Mouse (Mus musculus) heart, embryonic 15.5 days (tissue): ENCODE results near the gene Gpr62. TPM values are rescaled to one million over a fixed set of nuclear protein-coding genes. Genes with fewer than 3 reads are reported as not detected.
A peak's percentile ranks its signal among the peaks of the same experiment; 100 is the strongest.

ENCODE experiments used
- ATAC-seq: fragments of 200-750 bp; cut with Nextera tagmentation; replicated peaks from 2 replicates; pipeline ENCODE4 v1.8.0; 2017; ENCODE audit warnings: low read depth, moderate TSS enrichment; ENCODE audit not compliant: insufficient number of reproducible peaks, insufficient read depth, low FRiP score
- H3K27ac ChIP-seq: fragments of 300-500 bp; sonication (generic); 2 replicates; pipeline ENCODE4 v1.5.1; 2015; ENCODE audit warnings: mild to moderate bottlenecking, inconsistent platforms
- H3K27me3 ChIP-seq: fragments of 300-500 bp; sonication (generic); 2 replicates; pipeline ENCODE4 v1.6.1; 2015; ENCODE audit warnings: inconsistent platforms
- H3K36me3 ChIP-seq: fragments of 300-500 bp; sonication (generic); 2 replicates; pipeline ENCODE4 v1.6.1; 2015; ENCODE audit warnings: mild to moderate bottlenecking, inconsistent platforms
- H3K4me1 ChIP-seq: fragments of 300-500 bp; sonication (generic); replicated peaks from 2 replicates; pipeline ENCODE4 v1.6.1; 2015; ENCODE audit warnings: inconsistent platforms
- H3K4me2 ChIP-seq: fragments of 300-500 bp; sonication (generic); 2 replicates; pipeline ENCODE4 v1.6.1; 2015; ENCODE audit warnings: inconsistent platforms, mild to moderate bottlenecking, moderate library complexity
- H3K4me3 ChIP-seq: fragments of 300-500 bp; sonication (generic); 2 replicates; pipeline ENCODE4 v1.5.1; 2015; ENCODE audit warnings: mild to moderate bottlenecking, inconsistent platforms
- H3K9ac ChIP-seq: fragments of 300-500 bp; sonication (generic); 2 replicates; pipeline ENCODE4 v1.6.1; 2015; ENCODE audit warnings: mild to moderate bottlenecking, inconsistent platforms
- H3K9me3 ChIP-seq: fragments of 300-500 bp; sonication (generic); replicated peaks from 2 replicates; pipeline ENCODE4 v1.6.1; 2016; ENCODE audit warnings: inconsistent platforms
- WGBS: fragments of 180-500 bp; shearing (Covaris S2); methylation state at CpG from one replicate; pipeline ENCODE4 v1.1.7; 2015; ENCODE audit warnings: mixed read lengths; 5-methylcytosine and 5-hydroxymethylcytosine counted together
- polyA plus RNA-seq: library from polyadenylated mRNA; unstranded; fragments of >200 nt; fragmentation: Nextera tagmentation; extraction: Ambion mirVana; gene quantifications from 2 replicates; pipeline ENCODE4 v1.2.1, GENCODE M21; 2015

Gene Gpr62
- polyA plus RNA-seq, 1 experiment from 2014 or later: 0.10 TPM

DNA sequence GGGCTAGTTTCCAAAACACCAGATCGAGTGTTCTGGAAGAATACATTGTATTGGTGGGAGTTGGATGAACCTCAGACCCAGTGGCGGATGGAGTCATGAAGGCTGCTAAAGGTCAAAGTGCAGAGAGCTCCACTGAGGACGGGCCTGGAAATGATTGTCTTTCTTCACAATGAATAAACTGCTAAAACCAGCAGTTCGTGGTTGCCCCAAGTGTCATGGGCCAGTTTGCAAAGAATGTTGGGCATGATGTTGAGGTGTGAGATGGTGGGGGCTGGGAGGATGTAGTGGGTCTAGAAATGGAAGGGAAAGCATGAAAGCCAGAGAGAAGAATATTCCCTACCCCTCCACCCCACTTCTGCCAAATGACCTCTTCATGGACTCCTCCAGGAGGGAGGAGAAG is 20.9 kb downstream of the Gpr62 start:
- ATAC-seq: no peak
- H3K4me2 ChIP-seq: no peak overlapping the region
- no peaks in the 10 kb centered on the region for H3K9me3 ChIP-seq
- H3K4me3 ChIP-seq: no peak overlapping the region
- H3K27ac ChIP-seq: no peak overlapping the region
- peaks cover 22% of the 10 kb centered on the region for H3K4me1 ChIP-seq
- 85% methylated on average over 4 of the region's 4 CpGs for WGBS
- H3K36me3 ChIP-seq: no peaks in the 10 kb centered on the region
- H3K9ac ChIP-seq: no peak overlapping the region
- no peaks in the 10 kb centered on the region for H3K27me3 ChIP-seq

DNA sequence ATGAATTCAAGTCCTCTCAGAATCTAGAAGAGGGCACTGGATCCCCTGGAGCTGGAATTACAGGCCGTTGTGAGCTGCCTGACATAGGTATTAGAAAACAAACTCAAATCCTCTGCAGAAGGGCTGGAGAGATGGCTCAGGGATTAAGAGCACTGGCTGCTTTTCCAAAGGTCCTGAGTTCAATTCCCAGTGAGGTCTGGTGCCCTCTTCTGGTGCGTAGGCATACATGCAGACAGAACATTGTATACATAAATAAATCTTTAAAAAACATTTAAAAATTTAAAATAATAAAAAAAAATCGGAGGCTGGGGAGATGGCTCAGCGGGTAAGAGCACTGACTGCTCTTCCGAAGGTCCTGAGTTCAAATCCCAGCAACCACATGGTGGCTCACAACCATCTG is 23.1 kb downstream of the Gpr62 start:
- peaks cover 17% of the 10 kb centered on the region for H3K4me1 ChIP-seq
- no peak overlapping the region for H3K9ac ChIP-seq
- H3K9me3 ChIP-seq: no peaks in the 10 kb centered on the region
- H3K4me2 ChIP-seq: no peak overlapping the region
- ATAC-seq: no peak
- no peak overlapping the region for H3K27ac ChIP-seq
- H3K27me3 ChIP-seq: no peaks in the 10 kb centered on the region
- 76% methylated on average over 5 of the region's 5 CpGs for WGBS
- H3K4me3 ChIP-seq: no peak overlapping the region
- H3K36me3 ChIP-seq: no peaks in the 10 kb centered on the region

DNA sequence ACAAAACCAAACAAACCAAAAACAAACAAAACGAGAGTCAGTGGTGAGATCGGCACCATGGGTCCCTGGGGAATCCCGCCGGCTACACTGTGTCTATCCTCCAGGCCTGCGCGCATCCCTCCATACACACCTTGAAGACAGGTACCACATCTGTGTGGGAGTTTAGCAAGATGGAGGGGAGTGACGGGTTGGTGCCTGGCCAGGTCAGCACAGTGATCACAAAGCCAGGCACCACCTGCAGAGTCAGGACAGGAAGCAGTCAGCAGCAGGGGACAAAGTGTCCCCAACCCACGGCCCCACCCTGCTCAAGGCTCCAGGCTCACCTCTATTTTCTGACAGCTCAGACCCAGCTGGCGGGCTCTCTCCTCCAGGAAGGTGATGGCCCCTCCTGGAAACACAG is 29.2 kb downstream of the Gpr62 start:
- Histone ChIP-seq H3K4me1 (peaks cover 27% of the 10 kb centered on the region), H3K27ac (no peak overlapping the region), H3K9me3 (no peaks in the 10 kb centered on the region), H3K4me3 (no peak overlapping the region), H3K4me2 (no peak overlapping the region), H3K36me3 (peaks cover 21% of the 10 kb centered on the region), H3K9ac (no peak overlapping the region), H3K27me3 (no peaks in the 10 kb centered on the region)
- no peak for ATAC-seq
- 76% methylated on average over 9 of the region's 9 CpGs for WGBS

DNA sequence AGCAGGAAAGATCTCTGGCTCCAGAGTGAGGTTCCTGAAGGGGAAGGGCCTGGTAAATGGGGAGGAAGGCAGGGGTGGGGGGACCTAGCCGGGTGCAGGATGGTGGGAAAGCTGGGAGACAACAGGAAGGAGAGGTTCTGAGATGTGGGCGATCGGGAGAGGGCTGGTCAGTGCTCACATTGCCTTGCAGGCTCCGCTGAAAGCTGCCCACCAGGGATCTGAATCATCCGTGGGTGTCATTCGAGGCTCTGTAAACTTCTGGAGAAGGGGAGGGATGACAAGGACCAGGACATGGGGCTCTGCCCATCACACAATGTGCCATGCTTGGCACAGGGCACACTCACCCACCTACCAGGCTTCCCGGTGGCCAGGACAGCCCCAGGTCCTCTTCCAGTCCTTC is 32.3 kb downstream of the Gpr62 start:
- Histone ChIP-seq H3K4me1 (peaks cover 31% of the 10 kb centered on the region), H3K4me3 (no peak overlapping the region), H3K9ac (no peak overlapping the region), H3K36me3 (peaks cover 30% of the 10 kb centered on the region), H3K27me3 (no peaks in the 10 kb centered on the region), H3K4me2 (no peak overlapping the region), H3K27ac (no peak overlapping the region), H3K9me3 (no peaks in the 10 kb centered on the region)
- ATAC-seq: no peak
- 73% methylated on average over 7 of the region's 7 CpGs for WGBS

DNA sequence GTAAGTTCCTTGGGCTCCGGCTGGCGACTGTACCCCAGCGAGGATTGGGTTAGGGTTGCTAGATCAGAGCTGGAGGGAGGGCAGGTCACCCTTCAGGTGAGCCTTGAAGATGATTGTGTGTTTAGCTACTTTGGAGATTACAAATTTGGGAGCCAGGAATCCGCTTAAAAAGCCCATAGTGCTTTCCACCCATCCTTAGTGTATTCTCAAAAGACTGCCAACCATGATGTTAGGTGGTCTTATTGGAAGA is 35.8 kb downstream of the Gpr62 start:
- Histone ChIP-seq H3K4me2 (peak overlapping the region; percentile 76), H3K4me1 (peaks cover 22% of the 10 kb centered on the region), H3K9me3 (no peaks in the 10 kb centered on the region), H3K9ac (peak overlapping the region; percentile 98), H3K27me3 (no peaks in the 10 kb centered on the region), H3K36me3 (peaks cover 30% of the 10 kb centered on the region), H3K4me3 (peak overlapping the region; percentile 86), H3K27ac (peak overlapping the region; percentile 96)
- WGBS: 2% methylated on average over 4 of the region's 4 CpGs
- ATAC-seq: no peak

DNA sequence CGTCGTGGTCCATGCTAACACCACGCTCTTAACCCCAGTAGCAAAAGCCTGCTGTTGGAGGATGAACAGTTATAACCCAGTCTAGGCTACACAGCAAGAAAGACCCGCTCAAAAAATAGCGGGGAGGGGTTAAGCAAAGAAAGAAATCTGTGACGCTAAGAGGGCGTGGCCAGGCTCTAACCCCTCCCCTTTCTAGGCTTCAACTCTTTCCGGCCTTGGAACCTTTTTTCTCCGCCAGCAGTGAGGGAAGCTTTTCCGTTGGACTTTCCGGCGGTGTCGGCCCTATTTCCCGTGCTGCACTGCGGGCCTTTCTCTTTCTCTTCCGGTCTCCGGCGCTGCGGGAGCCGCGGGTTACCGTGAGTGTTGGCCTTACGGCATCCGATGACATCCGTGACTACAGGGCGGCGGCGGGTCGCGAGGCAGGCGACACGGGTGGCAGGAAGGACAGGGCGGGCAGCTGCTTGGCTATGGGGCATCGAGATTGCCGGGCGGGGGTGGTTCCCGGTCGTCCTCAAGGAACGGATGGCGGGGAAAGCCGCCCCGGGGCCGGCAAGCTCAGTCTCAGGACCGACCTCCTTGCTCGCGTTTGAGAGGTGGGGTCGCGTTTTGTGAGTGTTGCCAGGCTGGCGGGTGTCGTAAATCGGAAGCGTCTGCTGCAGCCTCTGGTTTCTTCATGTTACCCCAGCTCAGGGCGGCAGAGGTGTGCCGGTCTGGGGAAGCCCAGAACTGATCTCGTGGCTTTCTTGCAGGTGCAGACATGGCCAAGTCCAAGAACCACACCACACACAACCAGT is 36.3 kb downstream of the Gpr62 start, which contains the start of gene Rpl29:
Gene Rpl29, plus strand, starts transcription at position 234 of the 794 bp plus-strand sequence.
- under 1% methylated on average over 55 of the region's 55 CpGs for WGBS
- H3K4me1 ChIP-seq: peaks cover 22% of the 10 kb centered on the region
- peak within 1 kb of the TSS; percentile 98 for H3K9ac ChIP-seq
- ATAC-seq: peak; percentile 92
- H3K4me2 ChIP-seq: peak within 1 kb of the TSS; percentile 76
- H3K9me3 ChIP-seq: no peaks in the 10 kb centered on the region
- H3K36me3 ChIP-seq: peaks cover 30% of the 10 kb centered on the region
- peak within 1 kb of the TSS; percentile 86 for H3K4me3 ChIP-seq
- H3K27me3 ChIP-seq: no peaks in the 10 kb centered on the region
- H3K27ac ChIP-seq: peak within 1 kb of the TSS; percentile 96

DNA sequence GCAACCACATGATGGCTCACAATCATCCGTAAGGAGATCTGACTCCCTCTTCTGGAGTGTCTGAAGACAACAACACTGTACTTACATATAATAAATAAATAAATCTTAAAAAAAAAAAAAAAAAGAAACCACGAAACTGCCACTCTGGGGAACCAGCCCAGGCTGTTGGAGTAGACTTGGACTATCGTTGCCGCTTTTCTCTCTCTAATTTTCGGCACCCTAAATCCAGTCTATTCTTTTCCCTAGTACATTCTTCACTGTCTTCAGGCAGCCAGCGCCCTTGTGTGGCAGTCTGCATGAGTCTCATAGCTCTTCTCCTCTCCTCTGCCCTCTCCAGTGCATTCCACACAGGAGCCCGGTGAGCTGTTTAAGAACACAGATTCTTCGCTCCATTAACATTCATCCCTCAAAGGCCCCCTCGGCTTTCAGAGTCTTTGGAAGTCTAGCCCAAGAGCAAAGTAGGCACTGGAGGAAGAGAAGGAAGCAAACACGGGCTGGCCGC is 37.0 kb downstream of the Gpr62 start:
- Histone ChIP-seq H3K4me1 (peaks cover 22% of the 10 kb centered on the region), H3K27me3 (no peaks in the 10 kb centered on the region), H3K36me3 (peaks cover 30% of the 10 kb centered on the region), H3K9me3 (no peaks in the 10 kb centered on the region), H3K4me2 (peak overlapping the region; percentile 76), H3K4me3 (peak overlapping the region; percentile 86), H3K27ac (peak overlapping the region; percentile 96), H3K9ac (peak overlapping the region; percentile 60)
- 12% methylated on average over 11 of the region's 11 CpGs for WGBS
- peak; percentile 50 for ATAC-seq

DNA sequence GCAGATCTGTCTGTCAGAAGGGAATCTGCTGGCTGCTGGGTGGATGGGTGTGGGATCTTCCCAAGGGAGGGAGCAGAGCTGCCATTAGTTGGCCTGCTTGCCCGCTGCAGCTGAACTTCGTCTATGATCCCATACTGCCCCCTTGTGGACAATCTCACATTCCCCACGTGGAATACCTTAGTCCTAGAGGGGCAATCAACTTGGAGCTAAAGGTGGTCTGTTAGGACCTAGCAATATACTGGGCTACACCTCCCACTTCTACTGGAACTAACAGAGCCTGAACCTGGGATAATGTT is 43.9 kb downstream of the Gpr62 start:
- H3K36me3 ChIP-seq: no peaks in the 10 kb centered on the region
- H3K27me3 ChIP-seq: peaks cover 10% of the 10 kb centered on the region
- H3K4me1 ChIP-seq: peaks cover 35% of the 10 kb centered on the region
- H3K9me3 ChIP-seq: no peaks in the 10 kb centered on the region
- H3K9ac ChIP-seq: no peak overlapping the region
- peak overlapping the region; percentile 35 for H3K4me2 ChIP-seq
- no peak overlapping the region for H3K27ac ChIP-seq
- 0% methylated on average over 3 of the region's 3 CpGs for WGBS
- H3K4me3 ChIP-seq: peak overlapping the region; percentile 4; the same call in 1 of the 2 replicates
- peak; percentile 53; the same call in 1 of the 2 replicates for ATAC-seq

DNA sequence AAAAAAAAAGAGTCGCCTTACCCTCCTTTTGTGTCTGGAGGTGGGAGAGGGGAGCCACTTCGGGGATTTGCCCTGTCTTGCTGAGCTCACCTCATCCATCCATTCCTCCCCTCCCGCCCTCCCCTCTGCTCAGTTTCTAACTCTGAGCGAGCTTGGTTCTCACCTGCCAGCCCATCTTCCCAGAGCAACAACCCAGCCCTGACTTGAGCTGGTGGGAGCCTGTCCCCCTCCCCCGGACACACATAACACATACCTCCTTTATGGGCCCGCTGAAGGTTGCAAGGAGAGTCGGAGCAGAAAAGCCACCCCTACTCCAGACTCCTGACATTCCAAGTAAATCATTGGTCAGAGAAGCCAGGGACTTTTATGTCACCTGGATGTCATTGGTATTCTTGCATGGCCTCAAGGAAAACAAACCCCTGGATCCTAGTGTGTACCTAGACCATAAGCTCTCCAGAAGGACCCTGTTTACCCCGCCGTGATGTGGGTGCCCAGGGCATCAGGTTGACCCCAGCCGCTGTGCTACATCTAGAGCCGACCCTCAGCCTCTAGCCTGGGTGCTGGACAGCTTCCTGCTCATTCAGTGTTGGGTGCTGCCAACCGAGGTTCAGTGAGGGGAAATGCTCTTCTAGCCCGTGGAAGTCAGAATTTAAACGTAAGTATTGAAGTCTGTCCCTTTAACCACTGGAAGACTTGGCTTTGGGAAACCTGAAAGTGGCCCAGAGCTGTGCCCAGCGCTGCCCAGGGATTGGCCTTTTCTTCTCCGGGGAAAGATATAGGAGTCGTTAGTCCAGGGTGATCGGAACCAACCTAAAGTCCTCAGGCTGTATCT is 44.5 kb downstream of the Gpr62 start:
- Histone ChIP-seq H3K9ac (no peak overlapping the region), H3K36me3 (no peaks in the 10 kb centered on the region), H3K27ac (no peak overlapping the region), H3K4me1 (peaks cover 39% of the 10 kb centered on the region), H3K27me3 (peaks cover 10% of the 10 kb centered on the region), H3K9me3 (no peaks in the 10 kb centered on the region), H3K4me2 (peak overlapping the region; percentile 35), H3K4me3 (peak overlapping the region; percentile 4; the same call in 1 of the 2 replicates)
- WGBS: 20% methylated on average over 18 of the region's 18 CpGs
- no peak for ATAC-seq

DNA sequence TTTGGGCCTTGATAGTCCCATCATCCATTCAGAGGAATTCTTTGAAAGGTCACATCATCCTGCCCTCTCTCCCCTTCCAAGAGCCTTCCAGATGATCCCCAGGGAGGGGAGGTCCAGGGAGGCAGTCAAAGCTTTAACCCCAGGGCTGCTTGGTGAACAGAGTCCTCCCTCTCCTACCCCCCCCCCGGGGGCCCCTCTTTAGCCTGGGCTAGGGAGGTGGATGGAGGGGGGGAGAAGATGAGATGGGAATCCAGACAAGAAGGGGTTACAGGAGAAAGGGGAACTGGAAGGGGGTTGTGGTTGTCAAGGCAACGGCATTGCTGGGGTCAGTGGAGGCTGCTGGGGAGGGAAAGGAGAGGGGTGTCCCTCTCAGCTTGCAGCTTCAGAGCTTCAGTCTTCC is 45.1 kb downstream of the Gpr62 start:
- Histone ChIP-seq H3K4me2 (no peak overlapping the region), H3K9me3 (no peaks in the 10 kb centered on the region), H3K9ac (no peak overlapping the region), H3K27ac (no peak overlapping the region), H3K4me3 (no peak overlapping the region), H3K27me3 (peaks cover 10% of the 10 kb centered on the region), H3K36me3 (no peaks in the 10 kb centered on the region), H3K4me1 (peaks cover 40% of the 10 kb centered on the region)
- WGBS: 7% methylated on average over 2 of the region's 2 CpGs
- ATAC-seq: no peak

DNA sequence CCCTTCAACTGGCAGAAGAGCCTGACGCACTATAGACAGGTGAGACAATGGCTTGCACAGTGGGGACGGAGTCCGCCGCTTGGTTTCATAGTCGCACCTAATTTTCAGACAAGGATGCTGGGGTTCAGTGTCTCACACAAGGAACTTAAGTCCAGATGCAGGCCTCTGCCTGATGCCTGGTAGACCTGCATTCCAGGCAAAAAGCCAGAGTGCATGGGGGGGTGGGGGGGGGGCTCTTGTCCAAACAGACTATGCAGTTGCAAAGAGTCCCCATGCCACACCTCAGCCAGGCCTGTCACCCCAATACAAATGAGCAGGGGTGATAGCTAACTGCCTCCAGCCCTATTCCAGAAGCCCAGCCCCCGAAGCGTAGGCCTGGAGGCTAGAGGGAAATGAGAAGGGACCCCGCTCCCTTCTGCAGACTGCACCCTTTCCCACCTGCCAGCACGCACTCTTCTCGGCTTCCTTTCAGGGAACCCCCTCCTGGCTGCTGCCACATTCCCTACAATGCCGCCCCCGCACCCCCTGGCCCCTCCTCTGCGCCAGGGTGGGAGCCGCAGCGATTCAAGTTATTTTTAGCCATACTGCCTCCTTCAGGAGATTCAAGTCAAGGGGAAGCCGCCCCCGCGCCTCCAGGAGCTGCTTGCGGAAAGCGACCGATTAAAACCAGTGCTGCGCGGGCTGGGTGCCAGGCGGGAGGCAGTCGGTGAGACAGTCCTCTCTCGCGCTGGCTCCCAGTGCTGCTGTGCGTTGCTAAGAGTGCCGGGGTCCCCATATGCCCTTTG is 47.7 kb downstream of the Gpr62 start:
- Histone ChIP-seq H3K4me2 (peak overlapping the region; percentile 73), H3K9me3 (no peaks in the 10 kb centered on the region), H3K27ac (peak overlapping the region; percentile 66), H3K4me1 (peaks cover 40% of the 10 kb centered on the region), H3K4me3 (peak overlapping the region; percentile 38), H3K27me3 (peaks cover 10% of the 10 kb centered on the region), H3K9ac (peak overlapping the region; percentile 40), H3K36me3 (no peaks in the 10 kb centered on the region)
- peak; percentile 75 for ATAC-seq
- WGBS: 14% methylated on average over 29 of the region's 29 CpGs
